Mouse (Mus musculus) right cerebral cortex, adult 18-20 months (tissue): ENCODE measurements around the gene Il1rl1.
A peak's percentile ranks its signal among the peaks of the same experiment; 100 is the strongest.

Experiments used
- DNase-seq: peaks from one replicate; pipeline ENCODE4 v3.0.0; 2022; ENCODE audit warnings: mixed read lengths

Il1rl1 gene

GRCm38 (mm10) chr1:40428910-40429675 is at the start of gene Il1rl1:
TSS of gene Il1rl1 (plus strand) at chr1:40429570.
- no peak for DNase-seq

DNA sequence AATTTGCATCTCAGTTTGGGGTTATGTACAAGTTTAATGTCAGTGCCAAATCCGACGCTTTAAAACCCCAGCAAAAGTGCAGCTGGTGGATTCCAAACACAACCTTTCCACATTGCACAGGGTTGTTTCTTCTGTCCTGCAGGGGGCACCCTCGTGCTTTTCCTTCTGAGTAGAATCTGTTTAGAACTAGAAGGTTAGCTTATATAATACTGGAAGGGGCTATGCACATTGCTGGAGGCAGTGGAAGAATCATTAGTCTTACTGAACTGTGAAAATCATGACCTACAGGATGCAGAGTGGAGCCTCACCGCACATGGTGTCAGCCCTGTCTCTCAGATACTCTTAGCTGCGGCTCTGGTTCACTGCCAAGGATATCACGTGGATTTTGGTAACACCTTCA is 49.3 kb upstream of the Il1rl1 start:
- DNase-seq, result peak; percentile 68

DNA sequence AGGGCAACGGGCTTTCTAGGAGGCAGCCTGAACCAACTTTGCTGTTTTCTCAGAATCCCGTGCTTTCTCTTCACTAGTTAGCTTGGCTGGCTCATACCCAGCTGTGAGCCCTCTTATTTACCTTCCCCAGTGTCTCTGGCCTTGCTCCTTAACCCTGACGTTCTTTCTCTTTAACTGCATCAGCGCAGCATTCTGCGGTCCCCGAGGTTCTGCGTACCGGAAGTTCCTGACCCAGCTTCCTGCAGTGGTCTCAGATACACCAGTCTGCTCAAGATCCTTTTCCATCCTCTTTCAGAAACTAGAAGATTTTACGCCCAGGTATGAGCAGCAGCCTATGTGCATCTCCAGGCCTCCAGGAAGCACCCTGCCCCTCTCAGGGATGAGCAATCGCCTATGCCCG is 48.4 kb upstream of the Il1rl1 start:
- DNase-seq, result no peak

- DNase-seq, result no peak
Measured at GRCm38 (mm10) chr1:40382841-40383240, 46.5 kb upstream of the Il1rl1 start.

DNA sequence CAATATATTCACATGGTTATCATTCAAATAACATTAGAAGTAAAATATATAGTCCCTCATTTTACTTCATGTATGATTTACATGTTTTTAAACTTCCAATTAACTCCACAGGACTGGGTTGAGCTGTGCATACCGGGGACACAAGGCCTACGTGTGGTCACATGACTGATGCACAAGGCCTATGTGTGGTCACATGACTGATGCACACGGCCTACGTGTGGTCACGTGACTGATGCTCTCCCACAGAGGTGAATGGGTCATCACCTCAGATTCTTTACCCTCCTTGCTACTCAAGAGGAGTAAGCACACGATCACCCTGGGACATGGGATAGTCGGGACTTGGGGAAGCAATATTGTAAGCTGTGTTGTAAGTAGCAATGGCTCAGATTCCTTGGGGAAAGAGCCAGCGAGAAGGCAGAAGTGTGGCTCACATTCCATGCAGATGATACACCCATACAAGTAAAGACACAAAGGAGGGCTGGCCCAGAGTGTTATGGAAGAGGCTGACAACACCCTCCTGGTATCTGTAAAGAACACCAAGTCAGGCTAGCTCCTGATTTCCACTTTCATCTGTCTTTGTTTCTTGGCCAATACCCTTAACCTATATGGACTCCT is 44.3 kb upstream of the Il1rl1 start:
- no peak for DNase-seq

- no peak for DNase-seq
Measured at GRCm38 (mm10) chr1:40391374-40391773, 38.0 kb upstream of the Il1rl1 start.

GRCm38 (mm10) chr1:40392535-40392934 is 36.8 kb upstream of the Il1rl1 start:
- no peak for DNase-seq

- DNase-seq, result no peak
Measured at GRCm38 (mm10) chr1:40393214-40393613, 36.2 kb upstream of the Il1rl1 start.

DNA sequence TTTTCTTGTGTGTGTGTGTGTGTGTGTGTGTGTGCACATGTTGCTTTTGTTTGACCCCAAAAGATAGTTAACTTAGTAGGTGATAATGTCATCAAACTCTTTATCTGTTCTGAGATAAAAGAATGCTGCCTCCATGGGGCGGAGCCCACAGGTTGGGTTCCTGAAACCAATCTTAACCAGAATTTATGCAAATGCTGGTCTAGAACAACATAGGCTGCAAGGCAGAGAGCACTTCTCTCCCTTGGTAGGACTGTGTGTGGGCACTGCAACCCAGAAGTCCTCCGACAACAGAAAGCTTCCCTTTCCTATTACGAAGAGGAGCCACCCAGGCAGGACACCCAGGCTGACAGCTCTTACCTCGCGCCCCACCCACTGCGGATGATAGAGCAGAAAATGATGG is 29.7 kb upstream of the Il1rl1 start:
- DNase-seq, result no peak

DNA sequence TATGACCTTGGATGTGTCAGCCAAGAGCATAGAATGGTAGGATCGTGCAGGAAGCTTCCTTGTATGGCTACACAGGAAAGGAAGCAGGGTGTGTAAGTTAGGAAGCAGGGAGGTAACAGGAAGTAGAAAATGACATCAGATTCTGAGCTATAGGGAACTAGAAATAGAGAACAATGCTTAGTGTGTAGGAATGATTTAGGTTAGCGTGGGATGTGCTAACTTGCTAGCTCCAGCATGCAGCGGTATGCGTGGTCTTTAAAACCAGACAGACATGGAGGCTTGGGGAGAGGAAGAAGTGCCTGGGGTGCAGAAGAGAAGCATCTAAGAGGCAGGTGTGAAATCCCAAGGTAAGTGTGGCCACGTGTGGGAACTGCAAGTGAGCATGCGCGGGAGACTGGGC is 24.7 kb upstream of the Il1rl1 start:
- peak; percentile 5 for DNase-seq

DNA sequence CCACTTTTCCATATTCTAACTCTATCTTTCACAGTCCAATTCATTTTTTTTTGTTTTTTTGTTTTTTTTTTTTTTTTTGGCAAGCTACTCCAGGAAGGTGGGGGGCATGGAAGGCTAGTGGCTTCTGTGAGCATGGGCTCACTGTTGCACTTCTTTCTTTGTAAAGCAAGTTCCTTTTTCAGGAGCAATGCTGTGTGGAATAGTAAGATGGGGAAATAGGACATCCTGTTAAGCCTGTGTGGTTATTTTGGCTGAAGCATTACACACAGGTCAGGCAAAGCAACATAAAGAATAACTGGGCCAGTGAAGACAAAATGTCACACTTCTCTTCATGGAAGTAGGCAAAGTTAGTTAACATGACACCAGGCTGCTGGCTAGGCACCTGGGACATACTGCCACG is 19.5 kb upstream of the Il1rl1 start:
- DNase-seq, result no peak

- DNase-seq, result no peak
Measured at GRCm38 (mm10) chr1:40413039-40413438, 16.3 kb upstream of the Il1rl1 start.

GRCm38 (mm10) chr1:40414276-40414675 is 15.1 kb upstream of the Il1rl1 start:
- DNase-seq, result no peak

GRCm38 (mm10) chr1:40414863-40415656 is 14.3 kb upstream of the Il1rl1 start:
- DNase-seq, result no peak

DNA sequence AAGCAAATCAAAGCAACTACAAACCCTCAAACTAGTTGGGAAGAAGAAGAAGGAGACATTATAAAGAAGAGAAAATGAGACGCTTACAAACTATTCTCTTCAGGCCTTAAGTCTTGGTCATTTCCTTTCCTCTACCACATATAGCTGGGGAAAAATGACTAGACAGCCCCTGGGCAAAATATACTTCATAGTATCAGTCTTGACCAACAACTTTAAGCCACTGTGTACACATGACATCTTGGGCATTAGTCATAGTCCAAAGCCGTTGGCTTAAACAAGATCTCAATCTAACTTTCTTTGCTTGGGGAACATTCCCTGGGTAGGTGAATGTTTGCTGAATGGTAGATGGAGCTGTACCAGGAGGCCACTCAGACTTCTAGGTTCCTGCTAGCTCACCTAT is 12.3 kb upstream of the Il1rl1 start:
- no peak for DNase-seq

DNA sequence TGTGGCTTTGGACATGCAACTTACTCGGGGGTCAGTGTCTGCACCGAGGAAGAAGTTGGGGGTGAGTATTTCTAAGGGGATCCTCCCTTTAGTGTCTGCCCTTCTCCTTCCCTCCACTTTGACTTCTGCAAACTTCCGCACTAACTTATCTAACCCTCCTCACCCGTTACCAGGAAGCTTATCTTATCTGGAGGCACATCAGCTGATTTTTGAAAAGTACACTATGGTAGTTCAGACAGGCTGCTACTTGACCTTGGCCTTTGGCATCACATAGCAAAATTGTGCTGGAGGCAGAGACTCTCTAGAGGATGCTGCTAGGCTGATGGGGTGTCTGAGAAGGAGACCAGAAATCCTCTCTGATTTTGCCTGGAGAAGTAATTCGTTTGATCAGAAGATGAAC is 10.9 kb upstream of the Il1rl1 start:
- no peak for DNase-seq

DNA sequence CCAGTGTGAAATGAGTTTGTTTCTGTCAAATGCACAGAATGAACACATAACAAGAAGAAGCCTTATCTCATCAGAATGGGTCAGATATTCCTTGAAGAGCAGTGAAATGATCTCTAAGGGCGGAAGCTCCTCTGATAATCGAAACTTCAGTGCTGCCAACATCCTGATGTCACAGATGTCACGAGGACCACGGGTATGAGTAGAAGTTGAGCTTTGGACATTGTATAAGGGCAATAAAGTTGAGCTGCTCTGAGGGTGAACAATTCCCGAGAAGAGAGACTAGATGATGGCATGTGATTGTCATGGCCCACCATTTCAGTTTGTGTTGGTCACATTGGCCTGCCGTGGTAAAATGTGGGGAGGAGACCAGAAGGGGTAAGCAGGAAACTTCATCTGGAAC is 5.5 kb upstream of the Il1rl1 start:
- DNase-seq, result no peak

GRCm38 (mm10) chr1:40427270-40427669 is 2.1 kb upstream of the Il1rl1 start:
- no peak for DNase-seq

DNA sequence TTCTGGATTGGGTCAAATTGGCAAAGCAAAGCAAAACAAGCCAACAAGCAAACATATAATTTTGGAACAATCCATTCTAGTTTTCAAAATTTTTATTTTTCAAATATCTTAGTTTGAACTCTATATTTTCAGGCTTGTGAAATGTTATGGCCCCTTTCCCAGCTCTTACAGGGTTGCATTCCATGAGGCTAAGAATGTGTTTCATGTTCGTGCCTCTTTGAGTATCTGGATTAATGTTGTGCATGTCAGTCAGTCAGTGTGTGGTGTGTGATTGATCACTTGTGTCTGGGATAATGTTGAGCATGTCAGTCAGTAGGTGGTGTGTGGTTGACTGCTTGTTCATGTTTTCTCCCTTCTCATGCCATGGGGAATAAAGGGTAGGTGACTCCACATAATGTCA is 1.5 kb upstream of the Il1rl1 start:
- DNase-seq, result no peak

DNA sequence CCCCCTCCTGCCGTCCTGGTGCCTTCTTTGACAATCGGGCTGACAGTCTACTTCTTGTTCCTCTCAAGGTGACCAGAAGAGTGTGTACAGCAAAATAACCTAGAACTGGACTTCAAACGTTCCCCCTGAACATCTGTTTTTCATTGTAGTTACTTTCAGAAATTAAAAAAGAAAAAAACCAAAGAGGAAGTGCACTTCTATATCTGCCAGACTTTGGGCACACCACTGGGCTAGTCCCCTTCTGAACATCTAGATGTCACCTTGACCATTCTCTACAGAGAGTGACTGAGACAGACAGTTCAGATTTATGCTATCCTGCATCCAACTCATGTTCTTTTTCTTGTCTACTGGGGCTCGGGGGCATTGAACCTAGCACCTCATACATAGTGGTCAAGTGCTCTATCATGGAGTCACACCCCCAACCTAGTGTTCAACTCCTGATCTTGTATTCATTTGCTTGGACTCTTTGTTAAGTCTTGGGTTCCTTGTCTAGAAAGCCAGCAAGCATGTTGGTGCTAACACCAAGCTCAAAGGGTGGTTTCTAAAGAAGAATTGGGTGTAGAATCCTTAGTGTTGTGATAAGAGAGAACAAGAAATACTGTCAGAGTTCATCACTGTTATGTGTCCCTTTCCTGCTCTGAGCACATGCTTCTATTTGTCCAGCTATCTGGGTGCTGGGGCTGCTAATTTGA is 919 bp downstream of the Il1rl1 start:
- DNase-seq, result no peak

DNA sequence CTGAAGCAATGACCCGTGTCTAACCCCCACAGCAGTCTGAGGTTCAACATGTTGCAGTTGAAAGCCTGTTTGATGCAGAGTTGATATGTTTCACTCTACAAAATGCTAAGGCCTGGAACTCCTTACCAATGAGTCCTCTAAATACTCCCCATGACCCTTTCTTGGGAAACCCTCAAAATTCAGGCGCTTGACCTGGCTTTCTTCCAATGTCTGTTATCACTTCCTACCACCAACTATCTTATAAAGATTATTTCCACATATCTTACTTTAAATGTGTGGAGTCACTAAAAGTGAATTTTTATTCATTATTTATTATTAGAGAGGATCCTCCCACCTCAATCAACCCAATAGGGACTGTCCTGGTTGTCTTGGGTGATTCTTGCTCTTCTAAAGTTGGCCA is 2.8 kb downstream of the Il1rl1 start:
- no peak for DNase-seq

DNA sequence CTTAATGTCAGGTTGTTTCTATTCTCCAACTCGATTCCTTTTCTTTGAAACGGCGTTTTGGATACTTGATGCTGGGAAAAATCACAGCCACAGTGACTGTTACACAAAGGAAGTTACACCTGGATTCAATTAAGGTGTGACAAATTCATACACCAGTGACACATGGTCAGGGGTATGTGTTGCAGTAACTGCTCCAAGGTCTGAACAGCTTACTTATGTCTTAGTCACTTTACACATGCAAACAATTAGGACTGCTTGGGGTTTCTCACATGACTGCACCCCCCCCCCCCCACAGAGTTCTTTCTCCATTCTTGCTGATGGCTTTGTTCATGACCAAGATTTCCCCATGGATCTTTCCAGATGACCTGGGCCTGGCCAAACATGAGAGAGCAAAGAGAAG is 6.6 kb downstream of the Il1rl1 start:
- DNase-seq, result no peak

- DNase-seq, result no peak
Measured at GRCm38 (mm10) chr1:40437340-40437739, 8.0 kb downstream of the Il1rl1 start.
